Mouse (Mus musculus) erythroblast, adult 5-6 weeks (primary cell): ENCODE data around the gene Cdc37l1. TPM values are rescaled to one million over a fixed set of nuclear protein-coding genes. Genes with fewer than 3 reads are reported as not detected.

Source experiments
- ATAC-seq: replicated peaks from 2 replicates; pipeline ENCODE4 v1.8.0; 2016; ENCODE audit warnings: moderate number of reproducible peaks, mild to moderate bottlenecking, moderate TSS enrichment, inconsistent platforms; ENCODE audit not compliant: poor library complexity, low FRiP score, severe bottlenecking
- total RNA-seq, 2 experiments: library from RNA; stranded (forward) in 1 of 2; stranded (reverse) in 1 of 2; fragments of 150-400 nt in 1 of 2; fragments of 200-764, 138-1000 nt in 1 of 2; gene quantifications; 2 replicates each; pipeline versions ENCODE4 v1.2.3 to v1.2.4; 2015 to 2017; ENCODE audit warnings: low replicate concordance in 2 of 2

The Cdc37l1 gene
- total RNA-seq, 2 experiments from 2014 or later = 27.0 to 27.7 TPM

DNA sequence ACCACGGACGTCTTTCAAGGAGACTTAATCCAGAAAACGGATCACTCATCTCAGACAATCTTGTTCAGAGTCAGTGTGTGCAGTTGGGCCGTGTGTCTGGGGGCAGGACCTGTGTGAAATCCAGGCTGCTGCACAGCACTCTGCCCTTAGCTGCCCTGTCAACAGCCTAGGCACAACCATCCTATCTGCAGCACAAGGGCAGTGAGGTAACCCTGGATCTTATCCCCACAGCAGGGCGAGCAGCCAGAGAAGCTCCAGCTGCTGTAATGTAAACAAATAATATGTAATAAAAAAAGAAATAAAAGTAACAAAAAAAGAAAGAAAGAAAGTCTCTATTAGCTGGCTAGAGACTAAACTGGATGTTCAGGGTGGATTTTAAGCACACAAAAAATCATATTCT lies 79.0 kb downstream of the Cdc37l1 start:
- no peak for ATAC-seq

DNA sequence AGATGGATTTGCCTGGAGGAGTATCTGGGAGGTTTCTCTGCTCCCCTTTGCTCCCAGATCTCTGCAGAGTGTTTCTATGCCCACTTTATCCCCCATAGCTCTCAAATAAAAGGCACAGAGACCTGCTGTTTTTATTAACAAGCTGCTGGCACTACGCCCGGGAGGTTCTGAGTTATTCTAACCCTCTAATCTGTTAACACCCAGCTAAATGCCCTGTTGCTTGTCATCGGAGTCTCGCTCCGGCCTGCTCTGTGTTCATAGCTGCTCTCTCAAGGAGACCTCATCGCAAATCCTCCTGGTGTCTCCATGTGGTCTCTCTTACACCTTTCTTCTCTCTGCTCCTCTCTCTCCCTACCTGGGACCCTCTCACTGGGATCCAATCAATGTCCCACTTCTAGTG lies 84.7 kb downstream of the Cdc37l1 start:
- ATAC-seq = no peak

Other genes with a start within 250 kb of the Cdc37l1 start
- gene Slc1a1, start 155.3 kb upstream of the Cdc37l1 start, total RNA-seq (2015; ENCODE audit: low replicate concordance) = not detected in 2 replicates
- gene Slc1a1, start 155.3 kb upstream of the Cdc37l1 start, total RNA-seq (2017; ENCODE audit: low replicate concordance) = 0.26 TPM in 1 of 2 replicates, not detected in the other
- 2.1 and 8.1 TPM in 2 replicates for gene Plpp6, start 26.4 kb upstream of the Cdc37l1 start, total RNA-seq (2015; ENCODE audit: low replicate concordance)
- 0.98 and 2.8 TPM in 2 replicates for gene Plpp6, start 26.4 kb upstream of the Cdc37l1 start, total RNA-seq (2017; ENCODE audit: low replicate concordance)
- gene 4430402I18Rik, start 22.6 kb upstream of the Cdc37l1 start, total RNA-seq (2015; ENCODE audit: low replicate concordance) = not detected in 2 replicates
- not detected in 2 replicates for gene 4430402I18Rik, start 22.6 kb upstream of the Cdc37l1 start, total RNA-seq (2017; ENCODE audit: low replicate concordance)
- 10.4 and 19.4 TPM in 2 replicates for gene Ak3, start 57.6 kb downstream of the Cdc37l1 start, total RNA-seq (2015; ENCODE audit: low replicate concordance)
- 6.7 and 9.2 TPM in 2 replicates for gene Ak3, start 57.6 kb downstream of the Cdc37l1 start, total RNA-seq (2017; ENCODE audit: low replicate concordance)
- gene Rcl1, start 111.0 kb downstream of the Cdc37l1 start, total RNA-seq (2015; ENCODE audit: low replicate concordance) = 22.9 and 35.7 TPM in 2 replicates
- 47.8 and 63.0 TPM in 2 replicates for gene Rcl1, start 111.0 kb downstream of the Cdc37l1 start, total RNA-seq (2017; ENCODE audit: low replicate concordance)